Mouse (Mus musculus): Measurements from ENCODE around the gene Grid1. TPM values are rescaled to one million over a fixed set of nuclear protein-coding genes. Genes with fewer than 3 reads are reported as not detected.

The Grid1 gene
- 0.17 TPM in 1 of 2 replicates, not detected in the other for polyA plus RNA-seq (2014; fragmentation: Nextera tagmentation; extraction: Ambion mirVana)

GRCm38 (mm10) chr14:34819919-34820652, at the start of gene Grid1:
Gene Grid1 (plus strand): TSS chr14:34820108.
- peak; percentile 51 for DNase-seq (ENCODE audit: low spot score)
- no peak within 1 kb of the TSS for H3K27ac ChIP-seq (replicated peaks; ENCODE audit: low read depth, low read length)
- H3K36me3 ChIP-seq (ENCODE audit: control insufficient read depth, insufficient read depth, low read length) = no peaks in the 10 kb centered on the region
- ATAC-seq (ENCODE audit: insufficient number of reproducible peaks, low FRiP score, low TSS enrichment, low read depth) = peak; percentile 41; the same call in 1 of the 2 replicates
- peak within 1 kb of the TSS; percentile 39 for H3K4me3 ChIP-seq (ENCODE audit: low read depth, low read length)
- peak within 1 kb of the TSS; percentile 86 for H3K4me2 ChIP-seq (ENCODE audit: low read depth, severe bottlenecking)
- under 1% methylated on average over 76 of the region's 96 CpGs for WGBS
- H3K9me3 ChIP-seq (ENCODE audit: control insufficient read depth, low read length) = no peaks in the 10 kb centered on the region
- H3K9ac ChIP-seq (ENCODE audit: low read length) = 0 out of 2 replicates have a peak within 1 kb of the TSS, but pooled peaks have one; percentile 12
- H3K27me3 ChIP-seq (ENCODE audit: control insufficient read depth, insufficient read depth, low read length) = peaks cover 83% of the 10 kb centered on the region
- H3K4me1 ChIP-seq (ENCODE audit: control insufficient read depth, insufficient read depth, low read length) = no peaks in the 10 kb centered on the region

- 89% methylated on average over 6 of the region's 6 CpGs for WGBS
- Histone ChIP-seq H3K9ac (ENCODE audit: low read length) (no peak overlapping the region), H3K4me1 (ENCODE audit: control insufficient read depth, insufficient read depth, low read length) (no peaks in the 10 kb centered on the region), H3K27ac (replicated peaks; ENCODE audit: low read depth, low read length) (no peak overlapping the region), H3K4me3 (ENCODE audit: low read depth, low read length) (no peak overlapping the region), H3K36me3 (ENCODE audit: control insufficient read depth, insufficient read depth, low read length) (no peaks in the 10 kb centered on the region), H3K27me3 (ENCODE audit: control insufficient read depth, insufficient read depth, low read length) (no peaks in the 10 kb centered on the region; the same call in 1 of the 2 replicates), H3K4me2 (ENCODE audit: low read depth, severe bottlenecking) (no peak overlapping the region), H3K9me3 (ENCODE audit: control insufficient read depth, low read length) (no peaks in the 10 kb centered on the region)
- DNase-seq (ENCODE audit: low spot score) (no peak), ATAC-seq (ENCODE audit: insufficient number of reproducible peaks, low FRiP score, low TSS enrichment, low read depth) (no peak)
Observed at GRCm38 (mm10) chr14:34770467-34770866, 49.4 kb upstream of the Grid1 start.

- H3K4me1 ChIP-seq (ENCODE audit: control insufficient read depth, insufficient read depth, low read length) = no peaks in the 10 kb centered on the region
- 31% methylated on average over 9 of the region's 9 CpGs for WGBS
- no peaks in the 10 kb centered on the region; the same call in 1 of the 2 replicates for H3K27me3 ChIP-seq (ENCODE audit: control insufficient read depth, insufficient read depth, low read length)
- H3K9ac ChIP-seq (ENCODE audit: low read length) = no peak overlapping the region
- H3K36me3 ChIP-seq (ENCODE audit: control insufficient read depth, insufficient read depth, low read length) = no peaks in the 10 kb centered on the region
- no peak overlapping the region for H3K4me2 ChIP-seq (ENCODE audit: low read depth, severe bottlenecking)
- ATAC-seq (ENCODE audit: insufficient number of reproducible peaks, low FRiP score, low TSS enrichment, low read depth) (no peak), DNase-seq (ENCODE audit: low spot score) (no peak)
- H3K27ac ChIP-seq (replicated peaks; ENCODE audit: low read depth, low read length) = no peak overlapping the region
- no peak overlapping the region for H3K4me3 ChIP-seq (ENCODE audit: low read depth, low read length)
- no peaks in the 10 kb centered on the region for H3K9me3 ChIP-seq (ENCODE audit: control insufficient read depth, low read length)
Observed at GRCm38 (mm10) chr14:34771601-34772000, 48.3 kb upstream of the Grid1 start.

- H3K27ac ChIP-seq (replicated peaks; ENCODE audit: low read depth, low read length) = no peak overlapping the region
- 53% methylated on average over 7 of the region's 7 CpGs for WGBS
- no peaks in the 10 kb centered on the region; the same call in 1 of the 2 replicates for H3K27me3 ChIP-seq (ENCODE audit: control insufficient read depth, insufficient read depth, low read length)
- H3K4me1 ChIP-seq (ENCODE audit: control insufficient read depth, insufficient read depth, low read length) = no peaks in the 10 kb centered on the region
- no peak for ATAC-seq (ENCODE audit: insufficient number of reproducible peaks, low FRiP score, low TSS enrichment, low read depth)
- no peak overlapping the region for H3K4me2 ChIP-seq (ENCODE audit: low read depth, severe bottlenecking)
- DNase-seq (ENCODE audit: low spot score) = no peak
- H3K4me3 ChIP-seq (ENCODE audit: low read depth, low read length) = no peak overlapping the region
- no peaks in the 10 kb centered on the region for H3K9me3 ChIP-seq (ENCODE audit: control insufficient read depth, low read length)
- H3K36me3 ChIP-seq (ENCODE audit: control insufficient read depth, insufficient read depth, low read length) = no peaks in the 10 kb centered on the region
- H3K9ac ChIP-seq (ENCODE audit: low read length) = no peak overlapping the region
Observed at GRCm38 (mm10) chr14:34772132-34772531, 47.8 kb upstream of the Grid1 start.

- Histone ChIP-seq H3K27me3 (ENCODE audit: control insufficient read depth, insufficient read depth, low read length) (no peaks in the 10 kb centered on the region; the same call in 1 of the 2 replicates), H3K4me2 (ENCODE audit: low read depth, severe bottlenecking) (no peak overlapping the region), H3K4me3 (ENCODE audit: low read depth, low read length) (no peak overlapping the region), H3K9me3 (ENCODE audit: control insufficient read depth, low read length) (no peaks in the 10 kb centered on the region), H3K27ac (replicated peaks; ENCODE audit: low read depth, low read length) (no peak overlapping the region), H3K4me1 (ENCODE audit: control insufficient read depth, insufficient read depth, low read length) (no peaks in the 10 kb centered on the region), H3K9ac (ENCODE audit: low read length) (no peak overlapping the region), H3K36me3 (ENCODE audit: control insufficient read depth, insufficient read depth, low read length) (no peaks in the 10 kb centered on the region)
- ATAC-seq (ENCODE audit: insufficient number of reproducible peaks, low FRiP score, low TSS enrichment, low read depth) = no peak
- WGBS = 87% methylated on average over 3 of the region's 3 CpGs
- no peak for DNase-seq (ENCODE audit: low spot score)
Observed at GRCm38 (mm10) chr14:34773681-34774080, 46.2 kb upstream of the Grid1 start.

- H3K27me3 ChIP-seq (ENCODE audit: control insufficient read depth, insufficient read depth, low read length) = no peaks in the 10 kb centered on the region; the same call in 1 of the 2 replicates
- H3K4me1 ChIP-seq (ENCODE audit: control insufficient read depth, insufficient read depth, low read length) = no peaks in the 10 kb centered on the region
- no peak overlapping the region for H3K27ac ChIP-seq (replicated peaks; ENCODE audit: low read depth, low read length)
- H3K36me3 ChIP-seq (ENCODE audit: control insufficient read depth, insufficient read depth, low read length) = no peaks in the 10 kb centered on the region
- no peak overlapping the region for H3K4me3 ChIP-seq (ENCODE audit: low read depth, low read length)
- 83% methylated on average over 6 of the region's 6 CpGs for WGBS
- no peak overlapping the region for H3K4me2 ChIP-seq (ENCODE audit: low read depth, severe bottlenecking)
- no peak overlapping the region for H3K9ac ChIP-seq (ENCODE audit: low read length)
- DNase-seq (ENCODE audit: low spot score) (peak; percentile 9), ATAC-seq (ENCODE audit: insufficient number of reproducible peaks, low FRiP score, low TSS enrichment, low read depth) (no peak)
- no peaks in the 10 kb centered on the region for H3K9me3 ChIP-seq (ENCODE audit: control insufficient read depth, low read length)
Observed at GRCm38 (mm10) chr14:34774231-34774630, 45.7 kb upstream of the Grid1 start.

GRCm38 (mm10) chr14:34776719-34777385, 43.1 kb upstream of the Grid1 start:
- Histone ChIP-seq H3K36me3 (ENCODE audit: control insufficient read depth, insufficient read depth, low read length) (no peaks in the 10 kb centered on the region), H3K27ac (replicated peaks; ENCODE audit: low read depth, low read length) (no peak overlapping the region), H3K4me3 (ENCODE audit: low read depth, low read length) (no peak overlapping the region), H3K27me3 (ENCODE audit: control insufficient read depth, insufficient read depth, low read length) (no peaks in the 10 kb centered on the region), H3K9ac (ENCODE audit: low read length) (no peak overlapping the region), H3K4me2 (ENCODE audit: low read depth, severe bottlenecking) (no peak overlapping the region), H3K9me3 (ENCODE audit: control insufficient read depth, low read length) (no peaks in the 10 kb centered on the region), H3K4me1 (ENCODE audit: control insufficient read depth, insufficient read depth, low read length) (no peaks in the 10 kb centered on the region)
- DNase-seq (ENCODE audit: low spot score) = no peak
- no peak for ATAC-seq (ENCODE audit: insufficient number of reproducible peaks, low FRiP score, low TSS enrichment, low read depth)
- 89% methylated on average over 12 of the region's 12 CpGs for WGBS

GRCm38 (mm10) chr14:34777810-34778209, 42.1 kb upstream of the Grid1 start:
- 13% methylated on average over 10 of the region's 10 CpGs for WGBS

More at GRCm38 (mm10) chr14:34777810-34778209, 42.1 kb upstream of the Grid1 start:
- Histone ChIP-seq H3K9ac (ENCODE audit: low read length) (no peak overlapping the region), H3K36me3 (ENCODE audit: control insufficient read depth, insufficient read depth, low read length) (no peaks in the 10 kb centered on the region), H3K4me2 (ENCODE audit: low read depth, severe bottlenecking) (no peak overlapping the region), H3K4me1 (ENCODE audit: control insufficient read depth, insufficient read depth, low read length) (no peaks in the 10 kb centered on the region), H3K9me3 (ENCODE audit: control insufficient read depth, low read length) (no peaks in the 10 kb centered on the region), H3K27me3 (ENCODE audit: control insufficient read depth, insufficient read depth, low read length) (no peaks in the 10 kb centered on the region), H3K27ac (replicated peaks; ENCODE audit: low read depth, low read length) (no peak overlapping the region), H3K4me3 (ENCODE audit: low read depth, low read length) (no peak overlapping the region)
- DNase-seq (ENCODE audit: low spot score) (peak; percentile 81), ATAC-seq (ENCODE audit: insufficient number of reproducible peaks, low FRiP score, low TSS enrichment, low read depth) (peak; percentile 49; the same call in 1 of the 2 replicates)
